Mouse (Mus musculus): Measurements from ENCODE around the gene Farsa.
"Not testable (repeated sequence)": the region's sequence is repeated elsewhere in the genome, so short reads cannot be mapped to it uniquely, and the experiment has no call there.

Gene Farsa

DNA sequence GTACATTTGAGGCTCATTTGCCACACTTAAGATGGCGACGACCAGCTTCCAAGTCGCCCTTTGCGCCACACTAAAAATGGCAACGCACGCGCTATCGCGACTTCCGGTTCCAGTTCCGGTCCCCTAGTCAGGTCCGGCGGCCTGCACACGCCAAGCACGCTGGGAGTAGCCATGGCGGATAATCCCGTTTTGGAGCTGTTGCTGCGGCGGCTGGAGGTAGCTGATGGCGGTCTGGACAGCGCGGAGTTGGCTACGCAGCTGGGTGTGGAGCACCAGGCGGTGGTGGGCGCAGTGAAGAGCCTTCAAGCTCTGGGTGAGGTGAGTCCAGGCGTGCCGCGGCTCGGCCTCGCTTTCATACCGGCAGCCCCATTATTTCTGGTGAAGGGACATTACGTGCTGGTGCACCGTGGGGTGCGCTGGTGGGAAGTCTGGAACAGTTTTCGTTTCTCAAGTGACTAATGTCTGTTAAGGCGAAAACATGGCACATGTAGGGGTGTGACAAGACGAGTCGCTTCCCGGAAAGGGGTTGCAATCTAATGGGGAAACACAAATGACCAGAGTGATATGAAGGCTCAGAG lies at the start of gene Farsa:
Gene Farsa (plus strand): TSS at position 126 of the 578 bp plus-strand sequence.
- in situ Hi-C loops (cut with MseI, MboI), result no loop called here

DNA sequence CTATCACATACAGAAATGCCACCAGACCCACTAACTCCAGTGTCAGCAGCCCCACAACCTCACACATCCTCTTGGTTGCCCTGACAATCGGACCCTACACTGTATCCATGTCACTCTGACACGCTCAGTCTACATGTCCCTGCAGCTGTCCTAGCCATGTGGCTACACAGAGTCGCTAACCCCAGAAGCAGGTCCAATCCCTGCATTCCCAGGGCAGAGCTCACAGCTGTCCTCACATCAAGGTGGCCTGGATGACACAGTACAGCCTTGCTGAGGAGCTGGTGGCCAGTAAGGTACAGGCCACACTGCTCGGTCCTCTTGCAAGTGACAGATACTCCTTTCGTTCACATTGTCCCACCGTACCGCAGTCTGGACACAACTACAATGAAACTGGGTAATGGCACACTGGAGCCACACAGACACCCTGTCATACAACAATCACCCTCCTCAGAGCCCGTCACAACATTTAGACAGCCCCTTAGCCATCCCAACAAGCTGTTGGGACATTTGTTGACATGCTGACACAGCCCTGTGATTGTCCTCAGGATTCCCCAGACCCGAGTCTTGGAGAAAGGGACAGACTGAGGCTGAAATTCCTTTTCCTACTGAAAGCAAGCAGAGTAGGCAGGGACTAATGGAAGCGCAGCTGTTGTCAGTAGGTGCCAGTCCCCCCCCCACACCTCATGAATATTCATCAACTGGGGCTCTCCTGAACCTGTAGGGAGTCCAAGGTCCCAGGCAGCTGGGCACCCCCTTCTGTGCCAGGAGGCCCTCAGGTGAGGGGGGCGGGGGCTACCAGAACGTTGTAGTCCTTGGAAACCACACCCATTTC lies 47.5 kb upstream of the Farsa start:
- in situ Hi-C loops (cut with MseI, MboI), result no loop called here

- in situ Hi-C loops (cut with MseI, MboI), result loop anchor here (5.0 kb wide), 2 partner anchors 48 to 103 kb away; no protein-coding TSS in a partner anchor
Observed at GRCm38 (mm10) chr8:84809941-84810280, 46.9 kb upstream of the Farsa start.

DNA sequence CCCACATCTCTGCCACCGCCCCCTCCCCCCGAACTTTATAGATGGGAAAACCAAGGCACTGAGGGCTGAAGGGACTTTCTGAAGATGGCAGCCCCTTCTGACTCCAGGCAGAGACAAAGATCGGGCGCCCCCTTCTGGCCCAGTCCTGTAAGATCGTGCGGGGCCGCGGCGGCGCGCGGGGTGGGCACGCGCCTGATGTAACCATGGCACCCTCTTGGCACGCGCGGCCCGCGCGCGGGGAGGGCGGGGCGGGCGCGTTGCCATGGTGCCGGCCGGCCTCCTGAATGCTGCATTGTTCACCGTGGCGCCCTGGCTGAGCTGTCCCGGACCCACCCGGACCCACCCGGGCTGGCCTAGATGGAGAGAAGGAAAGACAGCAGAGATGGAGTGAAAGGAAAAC lies 45.9 kb upstream of the Farsa start:
- in situ Hi-C loops (cut with MseI, MboI), result loop anchor here (5.0 kb wide), 2 partner anchors 49 to 104 kb away; no protein-coding TSS in a partner anchor

DNA sequence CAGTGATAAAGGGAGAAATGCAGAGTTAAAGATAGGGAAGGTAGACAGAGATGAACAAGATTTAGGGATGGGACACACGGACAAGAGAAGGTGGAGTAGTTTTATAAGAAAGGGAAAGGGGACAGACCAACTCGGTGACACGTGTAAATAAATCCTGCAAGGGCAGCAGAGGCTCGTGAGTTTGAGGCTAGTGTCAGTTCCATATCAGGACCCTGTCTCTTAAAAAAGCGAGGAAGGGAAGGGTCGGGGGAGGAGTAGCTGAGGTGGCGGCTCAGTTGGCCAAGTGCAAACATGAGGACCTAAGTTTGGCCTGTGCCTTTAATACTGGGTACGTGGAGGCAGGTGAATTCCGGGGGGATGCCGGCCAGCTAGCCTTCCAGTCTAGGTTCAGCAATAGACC lies 45.5 kb upstream of the Farsa start:
- in situ Hi-C loops (cut with MseI, MboI), result loop anchor here (5.0 kb wide), 2 partner anchors 49 to 104 kb away; no protein-coding TSS in a partner anchor

DNA sequence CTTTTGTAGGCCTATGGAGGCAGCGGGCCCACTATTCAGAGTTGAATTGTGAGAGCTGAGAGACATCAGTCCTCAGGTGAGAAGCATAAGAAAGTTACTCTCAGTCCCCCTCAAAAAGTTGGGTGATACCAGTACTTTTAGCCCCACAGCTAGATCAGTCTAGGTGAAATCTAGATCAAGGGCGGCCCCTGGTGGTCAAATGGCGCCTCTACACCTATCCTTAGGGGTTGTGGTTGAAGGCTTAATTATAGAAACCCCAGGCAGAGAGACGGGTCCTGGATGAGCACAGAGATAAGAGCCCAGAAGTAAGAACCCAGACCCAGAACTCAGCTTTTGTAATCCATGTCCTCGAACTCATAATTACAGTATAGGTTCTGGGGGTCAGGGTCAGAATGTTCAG lies 43.7 kb upstream of the Farsa start:
- in situ Hi-C loops (cut with MseI, MboI), result loop anchor here (5.0 kb wide), 2 partner anchors 51 to 106 kb away; no protein-coding TSS in a partner anchor

DNA sequence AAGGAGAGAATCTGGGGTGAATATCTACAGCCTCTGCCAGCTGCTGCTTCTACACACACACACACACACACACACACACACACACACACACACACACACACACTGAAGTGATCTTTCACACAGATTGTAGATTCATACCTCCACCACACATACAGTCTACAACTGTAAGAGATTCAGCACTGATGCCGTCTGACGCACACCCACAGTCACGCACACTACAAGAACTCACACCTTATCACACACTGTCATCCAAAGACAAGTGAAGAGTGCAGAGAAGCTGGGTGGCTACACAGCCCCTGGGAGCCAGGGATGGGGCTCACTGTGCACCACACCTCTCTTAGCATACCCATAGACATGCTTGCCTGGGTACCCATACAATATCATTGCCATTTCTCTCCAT lies 43.0 kb upstream of the Farsa start:
- in situ Hi-C loops (cut with MseI, MboI), result loop anchor here (5.0 kb wide), 2 partner anchors 52 to 107 kb away; no protein-coding TSS in a partner anchor

- in situ Hi-C loops (cut with MseI, MboI), result loop anchor here (5.0 kb wide), 2 partner anchors 52 to 107 kb away; no protein-coding TSS in a partner anchor
Observed at GRCm38 (mm10) chr8:84814240-84814554, 42.6 kb upstream of the Farsa start.

- in situ Hi-C loops (cut with MseI, MboI), result loop anchor here (5.0 kb wide), 2 partner anchors 52 to 107 kb away; no protein-coding TSS in a partner anchor
Observed at GRCm38 (mm10) chr8:84814555-84815441, 42.0 kb upstream of the Farsa start.

DNA sequence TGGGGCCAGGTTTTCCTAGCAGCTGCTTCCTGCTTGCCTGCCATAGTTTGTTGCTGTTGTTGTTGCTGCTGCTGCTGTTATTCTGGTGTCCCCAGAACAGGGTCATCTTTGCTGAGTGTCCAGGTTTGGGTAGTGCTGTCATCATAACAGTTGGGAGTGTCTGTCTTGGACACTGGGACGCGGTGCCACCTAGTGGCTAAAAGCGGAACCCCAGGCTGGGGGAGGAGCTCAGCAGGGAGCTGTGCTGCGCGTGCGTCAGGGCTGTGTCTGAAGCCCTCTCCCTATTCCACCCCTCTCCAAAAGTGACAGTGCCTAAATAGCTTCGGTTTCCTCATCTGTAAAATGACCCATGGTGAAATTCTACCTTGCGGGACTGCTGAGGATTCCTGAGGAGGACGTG lies 41.2 kb upstream of the Farsa start:
- in situ Hi-C loops (cut with MseI, MboI), result no loop called here

GRCm38 (mm10) chr8:84816117-84816516 lies 40.7 kb upstream of the Farsa start:
- in situ Hi-C loops (cut with MseI, MboI), result no loop called here

DNA sequence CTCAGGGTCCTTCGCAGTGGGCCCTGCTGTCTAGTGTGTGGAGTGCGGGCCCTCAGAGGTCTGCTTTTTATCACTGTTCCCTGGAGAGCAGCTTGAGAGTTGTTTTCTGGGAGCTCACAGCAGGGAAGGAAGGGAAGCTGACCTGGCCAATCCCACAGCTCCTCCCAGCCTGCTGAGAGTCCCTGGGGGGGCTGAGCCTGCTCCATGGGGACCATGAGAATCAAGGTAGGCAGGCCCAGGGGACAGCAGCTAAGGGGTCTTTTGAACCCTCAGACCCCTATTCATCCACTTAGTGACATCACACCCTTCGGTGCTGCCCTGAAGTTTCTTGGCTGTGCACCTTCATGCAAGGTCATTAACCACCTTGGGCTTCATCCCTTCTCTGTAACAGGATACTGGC lies 34.1 kb upstream of the Farsa start, which contains the start of gene Dand5:
Gene Dand5 (minus strand): TSS at position 101 of the 400 bp plus-strand sequence.
- in situ Hi-C loops (cut with MseI, MboI), result no loop called here

- in situ Hi-C loops (cut with MseI, MboI), result no loop called here
Observed at GRCm38 (mm10) chr8:84823653-84824052, 33.1 kb upstream of the Farsa start.

DNA sequence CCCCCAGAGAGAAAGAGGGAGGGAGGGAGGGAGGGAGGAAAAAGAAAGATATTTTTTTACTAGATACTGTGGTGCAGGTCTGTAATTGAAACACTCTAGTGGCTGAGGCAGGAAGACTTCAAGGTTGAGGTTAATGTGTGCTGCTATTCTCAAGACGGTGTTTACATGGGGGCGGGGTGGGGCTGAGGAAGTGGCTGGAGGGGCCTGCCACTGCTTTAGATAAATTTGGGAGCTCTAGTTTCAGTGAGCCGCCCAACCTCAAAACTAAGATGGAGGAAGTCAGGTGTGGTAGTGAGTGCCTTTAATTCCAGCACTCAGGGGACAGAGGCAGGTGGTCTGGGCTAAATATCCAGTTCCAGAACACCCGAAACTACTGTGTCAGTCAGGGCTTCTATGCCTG lies 31.2 kb upstream of the Farsa start:
- in situ Hi-C loops (cut with MseI, MboI), result no loop called here

DNA sequence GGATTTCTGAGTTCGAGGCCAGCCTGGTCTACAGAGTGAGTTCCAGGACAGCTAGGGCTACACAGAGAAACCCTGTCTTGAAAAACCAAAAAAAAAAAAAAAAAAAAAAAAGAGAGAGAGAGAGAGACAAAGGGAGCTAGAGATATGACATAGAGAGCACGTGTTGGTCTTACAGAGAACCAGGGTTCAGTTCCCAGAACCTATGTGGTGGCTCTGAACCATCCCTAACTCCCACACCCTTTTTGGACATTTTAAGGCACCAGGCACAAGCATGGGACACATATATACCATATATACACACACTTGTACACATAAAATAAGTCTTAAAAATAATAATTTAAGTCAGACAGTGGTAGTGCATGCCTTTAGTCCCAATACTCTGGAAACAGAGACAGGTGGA lies 30.3 kb upstream of the Farsa start:
- in situ Hi-C loops (cut with MseI, MboI), result not testable (repeated sequence)

DNA sequence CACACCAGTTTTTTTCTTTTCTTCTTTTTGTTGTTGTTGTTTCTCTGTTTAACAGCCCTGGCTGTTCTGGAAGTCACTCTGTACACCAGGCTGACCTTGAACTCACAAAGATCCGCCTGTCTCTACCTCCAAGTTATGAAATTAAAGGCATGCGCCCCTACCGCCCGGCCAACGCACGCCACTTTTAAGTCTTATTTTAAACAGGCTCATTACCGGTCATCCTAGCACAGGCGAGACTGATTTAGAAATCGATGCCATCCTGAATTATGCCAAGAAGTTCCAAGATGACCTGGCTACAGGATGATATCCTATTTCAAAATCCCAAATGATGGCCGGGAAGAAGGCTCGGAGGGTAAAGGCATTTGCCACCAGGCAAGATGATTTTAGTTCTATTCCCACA lies 25.3 kb upstream of the Farsa start, which contains the start of gene Gadd45gip1:
Gene Gadd45gip1 (plus strand): TSS at position 33 of the 400 bp plus-strand sequence.
- in situ Hi-C loops (cut with MseI, MboI), result no loop called here

GRCm38 (mm10) chr8:84832034-84832717 lies 24.6 kb upstream of the Farsa start:
- in situ Hi-C loops (cut with MseI, MboI), result no loop called here

- in situ Hi-C loops (cut with MseI, MboI), result no loop called here
Observed at GRCm38 (mm10) chr8:84832759-84833742, 23.7 kb upstream of the Farsa start.

DNA sequence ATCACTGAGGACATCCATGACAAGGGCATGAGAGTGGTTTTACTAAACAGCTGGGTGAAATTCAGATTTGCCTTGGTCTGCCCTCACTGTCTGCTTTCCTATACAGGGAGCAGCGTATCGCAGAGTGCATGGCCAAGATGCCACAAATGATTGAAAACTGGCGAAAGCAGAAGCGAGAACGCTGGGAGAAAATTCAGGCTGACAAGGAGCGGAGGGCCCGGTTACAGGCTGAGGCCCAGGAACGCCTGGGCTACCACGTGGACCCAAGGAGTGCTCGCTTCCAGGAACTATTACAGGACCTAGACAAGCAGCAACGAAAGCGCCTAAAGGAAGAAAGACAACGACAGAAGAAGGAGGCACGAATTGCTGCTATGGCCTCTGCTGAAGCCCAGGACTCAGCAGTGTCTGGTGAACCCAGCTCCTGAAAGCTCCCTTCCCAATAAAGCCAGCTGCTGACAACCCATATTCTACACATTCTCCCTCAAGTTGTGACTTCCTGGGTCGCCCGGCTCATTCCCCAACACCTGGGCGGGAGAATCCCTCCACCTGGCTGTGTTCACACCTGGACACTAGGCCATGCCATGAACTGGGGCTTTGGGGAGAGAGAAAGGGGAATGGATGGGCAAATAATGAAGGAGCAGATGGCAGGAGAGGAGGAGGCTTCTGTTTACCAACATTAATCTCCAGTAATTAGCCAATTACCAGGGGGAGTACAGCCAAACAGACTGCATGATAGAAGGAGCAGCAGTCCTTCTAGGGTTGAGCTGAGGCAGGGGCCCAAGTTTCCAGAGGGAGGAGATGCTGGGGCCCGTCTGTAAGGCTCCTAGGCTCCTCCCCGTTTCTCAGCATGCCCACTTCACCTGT lies 22.6 kb upstream of the Farsa start:
- in situ Hi-C loops (cut with MseI, MboI), result no loop called here
